Mouse (Mus musculus) right cerebral cortex, postnatal 14 days (tissue): ENCODE results near the gene Gh.
"Not testable (repeated sequence)": the region's sequence is repeated elsewhere in the genome, so short reads cannot be mapped to it uniquely, and the experiment has no call there.

Experiments used
- DNase-seq: peaks from one replicate; pipeline ENCODE4 v3.0.0; 2022

Gh gene

GRCm38 (mm10) chr11:106301765-106302164 lies at the start of gene Gh:
Gene Gh, minus strand, starts transcription at chr11:106301865.
- no peak for DNase-seq

- no peak for DNase-seq
These were observed 49.6 kb upstream of the Gh start for GRCm38 (mm10) chr11:106351253-106351652.

- DNase-seq = no peak
These were observed 49.2 kb upstream of the Gh start for GRCm38 (mm10) chr11:106350853-106351252.

GRCm38 (mm10) chr11:106349772-106350171 lies 48.1 kb upstream of the Gh start:
- no peak for DNase-seq

- DNase-seq = no peak
These were observed 43.2 kb upstream of the Gh start for GRCm38 (mm10) chr11:106344910-106345309.

GRCm38 (mm10) chr11:106340990-106341520 lies 39.4 kb upstream of the Gh start:
- no peak for DNase-seq

GRCm38 (mm10) chr11:106339323-106339722 lies 37.7 kb upstream of the Gh start:
- DNase-seq = not testable (repeated sequence)

- no peak for DNase-seq
These were observed 37.2 kb upstream of the Gh start for GRCm38 (mm10) chr11:106338870-106339269.

GRCm38 (mm10) chr11:106338029-106338428 lies 36.4 kb upstream of the Gh start:
- DNase-seq = no peak

- DNase-seq = no peak
These were observed 32.4 kb upstream of the Gh start for GRCm38 (mm10) chr11:106334066-106334465.

- no peak for DNase-seq
These were observed 30.8 kb upstream of the Gh start for GRCm38 (mm10) chr11:106332458-106332857.

- DNase-seq = peak; percentile 33
These were observed 28.0 kb upstream of the Gh start for GRCm38 (mm10) chr11:106329682-106330081.

GRCm38 (mm10) chr11:106329128-106329527 lies 27.5 kb upstream of the Gh start:
- DNase-seq = no peak

GRCm38 (mm10) chr11:106328521-106328920 lies 26.9 kb upstream of the Gh start:
- no peak for DNase-seq

- DNase-seq = no peak
These were observed 24.8 kb upstream of the Gh start for GRCm38 (mm10) chr11:106326475-106326874.

- DNase-seq = peak; percentile 74
These were observed 24.0 kb upstream of the Gh start for GRCm38 (mm10) chr11:106325566-106326206.

- DNase-seq = no peak
These were observed 23.2 kb upstream of the Gh start for GRCm38 (mm10) chr11:106324858-106325257.

- no peak for DNase-seq
These were observed 17.0 kb upstream of the Gh start for GRCm38 (mm10) chr11:106318406-106319366.

GRCm38 (mm10) chr11:106317801-106318200 lies 16.1 kb upstream of the Gh start:
- no peak for DNase-seq

- DNase-seq = no peak
These were observed 14.8 kb upstream of the Gh start for GRCm38 (mm10) chr11:106316416-106316815.

GRCm38 (mm10) chr11:106314333-106314812 lies 12.7 kb upstream of the Gh start, which contains the start of gene Cd79b:
Gene Cd79b, minus strand, starts transcription at chr11:106314762.
- DNase-seq = no peak

- no peak for DNase-seq
These were observed 11.9 kb upstream of the Gh start for GRCm38 (mm10) chr11:106313533-106313932.

- DNase-seq = no peak
These were observed 8.5 kb upstream of the Gh start for GRCm38 (mm10) chr11:106310123-106310522.

- no peak for DNase-seq
These were observed 6.5 kb upstream of the Gh start for GRCm38 (mm10) chr11:106308162-106308561.
